Mouse (Mus musculus): ENCODE data around the gene 4930404H24Rik. TPM values are rescaled to one million over a fixed set of nuclear protein-coding genes. Genes with fewer than 3 reads are reported as not detected.
A peak's percentile ranks its signal among the peaks of the same experiment; 100 is the strongest.

4930404H24Rik gene
- polyA plus RNA-seq, 1 experiment from 2014 or later, result not detected

- Histone ChIP-seq H3K27me3 (ENCODE audit: control insufficient read depth, insufficient read depth, low read length) (no peaks in the 10 kb centered on the region), H3K9me3 (ENCODE audit: control insufficient read depth, low read length) (no peaks in the 10 kb centered on the region), H3K4me1 (replicated peaks; ENCODE audit: control insufficient read depth, insufficient read depth) (peaks cover 3% of the 10 kb centered on the region; the same call in 1 of the 2 replicates), H3K4me3 (ENCODE audit: low read depth, low read length) (no peak overlapping the region), H3K9ac (ENCODE audit: low read length) (no peak overlapping the region), H3K36me3 (ENCODE audit: control insufficient read depth, insufficient read depth, low read length) (no peaks in the 10 kb centered on the region), H3K27ac (replicated peaks) (no peak overlapping the region), H3K4me2 (replicated peaks; ENCODE audit: low read depth) (no peak overlapping the region)
- WGBS, result 45% methylated on average over 3 of the region's 3 CpGs
- no peak for ATAC-seq (ENCODE audit: low FRiP score, low TSS enrichment)
- TF ChIP-seq EP300 (optimal IDR thresholded peaks at IDR 0.05) (no peak), CTCF (IDR thresholded peaks at IDR 0.05; ENCODE audit: low read depth) (no peak)
- no peak for DNase-seq (ENCODE audit: low spot score)
Measured at GRCm38 (mm10) chr2:153470983-153471382, 21.6 kb upstream of the 4930404H24Rik start.

GRCm38 (mm10) chr2:153475114-153476112 is 17.2 kb upstream of the 4930404H24Rik start:
- H3K4me2 ChIP-seq (replicated peaks; ENCODE audit: low read depth), result no peak overlapping the region
- peaks cover 3% of the 10 kb centered on the region; the same call in 1 of the 2 replicates for H3K4me1 ChIP-seq (replicated peaks; ENCODE audit: control insufficient read depth, insufficient read depth)
- WGBS, result 34% methylated on average over 4 of the region's 4 CpGs
- H3K36me3 ChIP-seq (ENCODE audit: control insufficient read depth, insufficient read depth, low read length), result no peaks in the 10 kb centered on the region
- H3K27ac ChIP-seq (replicated peaks), result 0 out of 2 replicates have a peak overlapping the region, but pooled peaks have one; percentile 35
- no peak for TF ChIP-seq CTCF (IDR thresholded peaks at IDR 0.05; ENCODE audit: low read depth)
- TF ChIP-seq EP300 (optimal IDR thresholded peaks at IDR 0.05), result no peak
- no peak overlapping the region for H3K9ac ChIP-seq (ENCODE audit: low read length)
- no peaks in the 10 kb centered on the region for H3K9me3 ChIP-seq (ENCODE audit: control insufficient read depth, low read length)
- no peaks in the 10 kb centered on the region for H3K27me3 ChIP-seq (ENCODE audit: control insufficient read depth, insufficient read depth, low read length)
- ATAC-seq (ENCODE audit: low FRiP score, low TSS enrichment) (no peak), DNase-seq (ENCODE audit: low spot score) (no peak)
- no peak overlapping the region for H3K4me3 ChIP-seq (ENCODE audit: low read depth, low read length)

- Histone ChIP-seq H3K27ac (replicated peaks) (no peak overlapping the region), H3K27me3 (ENCODE audit: control insufficient read depth, insufficient read depth, low read length) (no peaks in the 10 kb centered on the region), H3K9ac (ENCODE audit: low read length) (no peak overlapping the region), H3K9me3 (ENCODE audit: control insufficient read depth, low read length) (no peaks in the 10 kb centered on the region), H3K4me3 (ENCODE audit: low read depth, low read length) (no peak overlapping the region), H3K4me2 (replicated peaks; ENCODE audit: low read depth) (no peak overlapping the region), H3K36me3 (ENCODE audit: control insufficient read depth, insufficient read depth, low read length) (no peaks in the 10 kb centered on the region), H3K4me1 (replicated peaks; ENCODE audit: control insufficient read depth, insufficient read depth) (peaks cover 3% of the 10 kb centered on the region; the same call in 1 of the 2 replicates)
- ATAC-seq (ENCODE audit: low FRiP score, low TSS enrichment) (peak; percentile 88), DNase-seq (ENCODE audit: low spot score) (peak; percentile 78)
- 3% methylated on average over 4 of the region's 4 CpGs for WGBS
- TF ChIP-seq EP300 (optimal IDR thresholded peaks at IDR 0.05) (no peak), CTCF (IDR thresholded peaks at IDR 0.05; ENCODE audit: low read depth) (peak; percentile 95)
Measured at GRCm38 (mm10) chr2:153478583-153478982, 14.0 kb upstream of the 4930404H24Rik start.

GRCm38 (mm10) chr2:153479486-153479885 is 13.1 kb upstream of the 4930404H24Rik start:
- Histone ChIP-seq H3K4me3 (ENCODE audit: low read depth, low read length) (no peak overlapping the region), H3K4me2 (replicated peaks; ENCODE audit: low read depth) (no peak overlapping the region), H3K4me1 (replicated peaks; ENCODE audit: control insufficient read depth, insufficient read depth) (peaks cover 3% of the 10 kb centered on the region; the same call in 1 of the 2 replicates), H3K27me3 (ENCODE audit: control insufficient read depth, insufficient read depth, low read length) (no peaks in the 10 kb centered on the region), H3K36me3 (ENCODE audit: control insufficient read depth, insufficient read depth, low read length) (no peaks in the 10 kb centered on the region), H3K9me3 (ENCODE audit: control insufficient read depth, low read length) (no peaks in the 10 kb centered on the region), H3K27ac (replicated peaks) (no peak overlapping the region), H3K9ac (ENCODE audit: low read length) (no peak overlapping the region)
- 87% methylated on average over 1 of the region's 1 CpGs for WGBS
- DNase-seq (ENCODE audit: low spot score) (no peak), ATAC-seq (ENCODE audit: low FRiP score, low TSS enrichment) (no peak)
- TF ChIP-seq CTCF (IDR thresholded peaks at IDR 0.05; ENCODE audit: low read depth), result no peak
- no peak for TF ChIP-seq EP300 (optimal IDR thresholded peaks at IDR 0.05)

GRCm38 (mm10) chr2:153481108-153481860 is 11.3 kb upstream of the 4930404H24Rik start:
- Histone ChIP-seq H3K27me3 (ENCODE audit: control insufficient read depth, insufficient read depth, low read length) (no peaks in the 10 kb centered on the region), H3K9me3 (ENCODE audit: control insufficient read depth, low read length) (no peaks in the 10 kb centered on the region), H3K27ac (replicated peaks) (no peak overlapping the region), H3K4me1 (replicated peaks; ENCODE audit: control insufficient read depth, insufficient read depth) (no peaks in the 10 kb centered on the region), H3K36me3 (ENCODE audit: control insufficient read depth, insufficient read depth, low read length) (no peaks in the 10 kb centered on the region), H3K4me3 (ENCODE audit: low read depth, low read length) (no peak overlapping the region), H3K4me2 (replicated peaks; ENCODE audit: low read depth) (no peak overlapping the region), H3K9ac (ENCODE audit: low read length) (no peak overlapping the region)
- 75% methylated on average over 7 of the region's 7 CpGs for WGBS
- no peak for TF ChIP-seq EP300 (optimal IDR thresholded peaks at IDR 0.05)
- no peak for TF ChIP-seq CTCF (IDR thresholded peaks at IDR 0.05; ENCODE audit: low read depth)
- ATAC-seq (ENCODE audit: low FRiP score, low TSS enrichment) (no peak), DNase-seq (ENCODE audit: low spot score) (no peak)
